Mouse (Mus musculus) cerebellum, adult 8-10 months (tissue): Measurements from ENCODE around the gene Fdxr.

Experiments used
- DNase-seq: peaks from one replicate; pipeline ENCODE4 v3.0.0; 2022

The Fdxr gene

DNA sequence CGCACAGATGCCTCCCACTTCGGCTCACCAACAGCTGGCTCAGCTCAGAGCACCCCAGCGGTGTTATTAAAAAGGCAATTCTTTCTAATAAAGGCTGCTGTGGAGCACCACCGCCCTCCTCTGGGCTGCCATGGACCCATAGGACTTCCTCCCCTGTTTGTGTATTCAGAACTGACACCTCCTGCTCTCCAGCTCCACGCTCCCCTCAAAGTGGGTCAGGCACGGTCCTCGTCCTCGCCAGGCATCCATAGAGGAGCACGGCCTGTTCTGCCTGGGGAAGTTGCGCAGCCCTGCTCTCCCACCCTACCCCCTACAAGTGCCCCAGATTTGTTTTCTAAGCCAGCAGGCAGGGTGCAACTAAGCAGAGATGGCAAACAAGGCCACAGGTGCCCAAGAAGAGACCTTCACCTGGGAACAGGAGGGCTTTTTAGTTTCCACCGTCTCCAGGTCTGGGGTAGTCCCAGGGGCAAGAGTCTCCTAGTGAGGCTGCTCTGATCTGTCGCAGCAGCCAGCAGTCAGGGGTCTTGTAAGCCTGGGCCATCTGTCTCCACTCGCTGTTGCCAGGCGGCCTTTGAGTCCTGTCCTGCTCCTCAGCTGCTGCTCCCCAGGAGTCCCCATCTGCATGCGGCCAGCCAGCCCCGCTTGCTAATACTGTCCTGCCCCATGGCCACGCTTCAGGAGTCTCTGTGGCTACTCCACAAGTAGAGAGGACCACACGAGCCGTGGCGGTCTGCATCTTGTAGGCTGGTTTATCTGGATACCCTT lies 43.1 kb downstream of the Fdxr start:
- DNase-seq, result no peak

DNA sequence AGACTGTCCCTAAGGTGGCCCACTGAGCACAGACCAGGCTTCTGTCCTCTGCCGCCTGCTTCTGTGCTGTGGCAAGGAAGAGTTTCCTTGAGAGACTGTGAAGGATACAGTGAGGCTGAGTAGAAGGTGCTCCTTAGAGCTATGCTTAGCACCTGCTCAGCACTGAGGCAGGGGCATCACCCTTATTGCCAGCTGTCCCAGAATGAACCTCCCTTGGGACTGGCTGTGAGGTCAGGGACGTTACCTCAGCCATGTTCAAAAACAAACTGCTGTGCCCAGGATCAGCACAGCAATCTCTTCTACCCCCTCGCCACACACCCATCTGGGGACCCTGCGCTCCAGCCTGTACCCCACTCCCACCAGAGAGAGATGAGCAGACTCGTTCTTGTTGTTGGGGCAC lies 44.0 kb downstream of the Fdxr start:
- DNase-seq, result no peak

GRCm38 (mm10) chr11:115231924-115232323 lies 44.9 kb downstream of the Fdxr start:
- DNase-seq, result no peak

GRCm38 (mm10) chr11:115231168-115231915 lies 45.5 kb downstream of the Fdxr start:
- no peak for DNase-seq

GRCm38 (mm10) chr11:115229021-115229930 lies 47.6 kb downstream of the Fdxr start:
- DNase-seq, result no peak

DNA sequence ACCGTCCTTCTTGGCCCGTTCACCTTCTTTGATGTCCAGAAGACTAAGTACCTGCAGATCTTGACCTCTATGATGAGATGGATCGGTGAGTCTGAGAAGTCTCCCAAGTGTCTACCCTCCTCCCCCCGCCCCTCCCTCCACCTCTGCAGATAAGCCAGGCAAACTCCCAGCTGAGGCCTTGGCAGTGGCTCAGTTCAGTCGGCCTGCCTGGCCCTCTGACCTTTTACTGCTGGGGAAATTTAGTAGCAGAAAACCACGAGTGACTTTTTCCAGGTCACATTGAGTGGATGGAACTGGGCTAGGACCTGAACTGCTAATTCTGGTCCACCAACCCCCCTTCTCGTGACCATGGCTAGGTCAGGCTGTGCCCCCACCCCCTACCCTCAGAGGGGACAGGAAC lies 48.4 kb downstream of the Fdxr start:
- no peak for DNase-seq

DNA sequence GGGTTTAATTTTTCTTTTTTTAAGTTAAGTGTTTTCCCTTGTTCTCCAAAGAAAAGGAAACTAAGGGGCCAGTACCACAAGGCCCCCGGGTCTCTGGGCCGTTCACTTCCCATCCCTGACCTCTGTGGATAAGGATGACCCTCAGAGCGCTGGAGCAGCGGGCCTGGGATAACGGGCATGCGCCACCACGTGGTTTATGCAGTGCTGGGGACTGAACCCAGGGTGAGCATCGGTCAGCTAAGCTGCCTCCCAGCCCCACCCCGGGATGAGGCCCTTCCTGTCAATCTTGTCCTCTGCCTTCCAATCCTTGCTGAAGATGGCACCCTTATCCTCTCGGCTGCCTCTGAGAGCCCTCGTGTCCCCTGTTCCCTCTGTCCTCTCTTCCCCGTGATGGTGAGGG lies 49.2 kb downstream of the Fdxr start:
- no peak for DNase-seq

DNA sequence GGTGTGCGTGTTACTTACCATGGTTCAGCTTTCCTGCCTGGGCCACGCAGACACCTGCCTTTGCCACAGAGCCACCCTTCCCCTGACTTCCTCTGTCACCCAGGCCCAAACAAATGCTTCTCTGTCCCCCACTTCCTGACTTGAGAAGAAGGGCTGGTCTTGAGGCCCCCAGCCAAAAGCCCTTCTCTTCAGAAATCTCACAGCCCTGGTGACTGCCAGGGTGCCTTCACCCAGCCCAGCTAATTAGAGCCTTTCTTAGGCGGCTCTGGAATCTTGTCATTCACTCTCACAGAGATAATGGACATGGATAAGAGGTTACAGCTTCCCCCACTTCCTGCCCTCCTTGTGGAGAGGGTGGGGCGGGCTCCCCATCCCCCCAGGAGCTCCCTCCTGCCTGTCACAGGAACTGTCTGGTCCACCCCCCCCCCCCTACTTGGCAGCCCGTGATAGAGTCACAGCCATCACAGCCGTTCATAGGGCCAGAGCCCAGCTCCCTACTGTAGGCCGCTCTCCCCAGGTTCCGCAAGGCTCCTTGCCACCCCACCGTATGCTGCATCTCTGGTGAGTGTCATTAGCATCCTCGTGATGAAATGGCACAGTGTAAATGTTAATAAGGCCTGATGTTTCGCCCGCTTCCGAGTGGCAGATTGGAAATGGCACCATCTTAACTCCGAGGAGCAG lies 49.9 kb downstream of the Fdxr start:
- no peak for DNase-seq

DNA sequence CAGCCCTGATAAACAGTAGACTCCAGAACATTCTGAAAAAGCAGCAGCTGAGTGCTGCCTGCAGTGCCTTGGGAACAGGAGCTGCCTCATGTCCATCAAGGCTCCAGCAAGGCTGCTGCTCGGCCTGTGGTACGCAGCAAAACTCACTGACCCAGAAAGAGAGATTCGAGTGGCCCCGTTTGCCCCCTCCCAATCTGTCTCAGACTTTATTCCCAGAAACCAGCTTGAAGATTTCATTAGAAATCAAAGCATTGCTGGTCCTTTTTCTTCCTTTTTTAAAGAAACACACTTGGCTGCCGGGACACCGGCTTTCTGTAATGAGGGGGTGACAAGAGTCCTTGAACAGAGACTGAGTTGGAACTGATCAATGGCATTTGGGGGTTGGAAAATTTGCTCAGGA lies 51.5 kb downstream of the Fdxr start:
- no peak for DNase-seq

DNA sequence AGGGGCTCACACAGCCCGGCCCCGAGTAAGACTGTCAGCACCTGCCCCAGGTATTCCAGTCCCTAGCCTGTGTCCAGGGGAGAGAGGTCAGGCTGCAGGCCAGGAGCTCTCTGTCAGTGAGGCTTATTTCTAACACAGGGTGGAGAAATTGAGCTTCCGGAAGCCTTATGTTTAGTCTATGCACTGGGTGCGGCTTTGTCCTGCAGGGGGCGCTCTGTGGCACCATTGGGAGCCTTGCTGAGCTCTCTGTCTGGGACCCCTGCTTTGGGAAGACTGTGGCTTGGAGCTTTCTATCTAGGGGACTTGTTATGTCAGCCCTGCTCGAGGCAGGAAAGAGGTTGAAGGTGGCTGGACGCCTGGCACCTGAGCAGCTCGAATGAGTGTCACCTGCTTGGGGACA lies 52.0 kb downstream of the Fdxr start:
- DNase-seq, result peak; percentile 74

- DNase-seq, result no peak
Observed at GRCm38 (mm10) chr11:115223877-115224276, 53.0 kb downstream of the Fdxr start.

DNA sequence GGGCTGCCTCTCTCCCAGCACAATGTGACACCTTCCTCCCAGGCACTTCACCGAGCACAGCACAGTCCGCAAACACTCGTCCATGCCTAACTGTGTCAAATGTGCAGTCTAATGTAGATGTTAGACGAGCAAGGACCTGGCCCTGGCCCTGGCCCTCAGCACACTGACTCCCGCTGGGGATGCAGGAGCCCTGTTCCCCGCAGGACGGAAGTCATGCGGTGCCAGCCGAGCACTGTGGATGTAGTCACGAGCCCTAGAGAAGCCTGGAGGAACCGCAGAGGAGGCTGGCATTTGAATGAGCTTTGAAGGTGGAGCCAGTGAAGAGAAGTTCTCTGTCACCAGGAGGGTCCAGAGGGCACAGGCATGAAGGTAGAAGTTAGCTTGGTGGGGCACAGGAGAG lies 53.4 kb downstream of the Fdxr start:
- no peak for DNase-seq

DNA sequence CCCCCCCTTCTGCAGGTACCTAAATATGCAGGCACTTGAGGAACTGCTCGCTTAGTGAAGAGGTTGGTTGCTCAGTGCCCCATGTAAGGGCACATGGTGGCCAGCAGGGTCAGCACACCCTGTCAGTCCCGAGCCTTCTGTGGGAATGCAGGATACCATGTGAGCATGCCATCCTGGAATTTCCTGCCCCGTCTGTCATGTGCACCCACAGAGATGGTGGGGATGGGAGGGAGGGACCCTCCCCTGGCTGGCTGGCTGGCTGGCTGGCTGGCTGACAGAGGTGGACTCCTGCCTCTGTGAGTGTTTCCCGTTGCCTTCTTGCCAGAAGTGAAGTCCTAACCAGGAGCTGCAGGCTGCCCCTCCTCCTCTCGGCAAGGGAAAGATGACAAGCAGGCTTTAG lies 54.3 kb downstream of the Fdxr start:
- DNase-seq, result no peak

GRCm38 (mm10) chr11:115222077-115222476 lies 54.8 kb downstream of the Fdxr start:
- no peak for DNase-seq

DNA sequence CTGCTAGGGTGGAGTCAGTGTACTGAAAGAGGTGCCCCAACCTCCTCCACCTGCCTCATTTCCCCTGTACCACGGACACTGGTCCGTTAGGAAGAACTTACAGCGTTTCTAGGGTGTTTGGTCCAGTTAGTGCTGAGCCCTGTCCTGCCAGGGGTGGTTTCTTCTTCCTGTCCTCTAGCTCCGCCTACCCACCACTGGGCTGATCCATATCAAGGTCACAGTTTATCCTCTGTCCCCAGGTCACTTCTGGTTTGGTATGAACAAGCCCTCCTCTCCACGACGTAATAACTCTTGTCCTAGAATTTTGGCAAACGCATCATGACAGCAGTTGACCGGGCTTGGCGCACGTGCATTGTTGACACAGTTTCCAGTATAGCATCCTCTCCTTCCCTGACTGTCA lies 57.2 kb downstream of the Fdxr start:
- no peak for DNase-seq

DNA sequence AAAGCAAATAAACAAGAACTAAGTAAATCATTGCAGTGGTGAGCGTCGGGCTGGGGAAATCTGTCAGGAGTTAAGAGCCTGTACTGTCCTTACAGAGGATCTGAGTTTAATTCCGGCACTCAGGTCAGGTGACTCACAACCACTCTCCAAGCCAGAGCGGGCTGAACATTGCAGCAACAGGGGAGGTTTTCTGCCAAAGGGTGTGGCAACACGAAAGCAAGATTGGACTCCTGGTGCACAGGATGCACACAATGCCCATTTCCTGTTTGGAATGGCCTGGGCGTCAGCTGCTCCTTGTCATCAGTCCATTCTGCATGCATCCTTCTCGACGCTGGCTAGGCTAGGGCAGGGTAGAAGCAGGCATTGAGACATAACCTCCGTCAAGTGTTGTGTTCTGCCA lies 57.6 kb downstream of the Fdxr start:
- DNase-seq, result no peak
